Mouse (Mus musculus): ENCODE data around the gene Spib.

Spib gene

GRCm38 (mm10) chr7:44531946-44532732 is at the start of gene Spib:
Spib (minus strand) TSS chr7:44532071.
- DNase-seq (ENCODE audit: low spot score): no peak

DNA sequence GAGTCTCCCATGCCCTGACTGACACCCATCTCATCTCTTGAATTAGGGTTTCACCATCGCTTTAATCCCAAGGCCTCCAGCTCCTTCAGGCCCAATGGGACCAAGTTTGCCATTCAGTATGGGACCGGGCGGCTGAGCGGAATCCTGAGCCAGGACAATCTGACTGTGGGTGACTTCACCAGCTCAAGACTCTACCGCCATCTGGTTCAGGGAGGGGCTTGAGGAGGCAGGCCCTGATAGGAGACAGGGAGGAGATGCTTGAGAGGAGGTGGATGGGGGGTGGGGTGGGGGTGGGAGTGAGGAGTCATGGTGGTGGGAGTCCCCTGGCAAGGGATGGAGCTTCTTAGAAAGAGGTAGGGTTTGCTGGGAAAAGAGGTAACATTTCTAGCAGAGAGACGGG is 49.8 kb upstream of the Spib start:
- no peak for DNase-seq (ENCODE audit: low spot score)

GRCm38 (mm10) chr7:44576333-44576844 is 44.5 kb upstream of the Spib start:
- no peak for DNase-seq (ENCODE audit: low spot score)

GRCm38 (mm10) chr7:44572956-44573484 is 41.1 kb upstream of the Spib start:
- DNase-seq (ENCODE audit: low spot score): no peak

DNA sequence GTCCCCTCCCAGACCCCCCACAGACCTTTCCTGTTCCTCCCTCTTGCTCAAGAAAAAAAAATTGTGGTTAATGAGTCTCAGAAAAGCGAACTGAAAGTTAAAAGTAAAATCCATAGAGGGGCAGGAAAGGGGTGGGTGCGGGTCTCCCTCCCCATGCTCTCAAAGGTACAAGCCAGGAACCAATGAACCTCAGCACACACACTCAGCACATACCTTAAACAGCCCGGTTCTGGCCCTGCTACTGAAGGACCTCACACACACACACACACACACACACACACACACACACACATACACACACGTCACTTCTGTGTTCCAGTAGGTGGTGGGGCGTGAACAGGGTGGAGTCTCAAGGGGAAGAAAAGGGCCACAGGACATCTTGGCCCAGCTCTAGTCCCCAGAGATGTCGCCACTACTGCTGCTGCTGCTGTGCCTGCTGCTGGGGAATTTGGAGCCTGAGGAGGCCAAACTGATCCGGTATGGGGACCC is 40.4 kb upstream of the Spib start, which contains the start of gene Napsa:
Napsa (plus strand) TSS at position 168 of the 489 bp plus-strand sequence.
- no peak for DNase-seq (ENCODE audit: low spot score)

GRCm38 (mm10) chr7:44571811-44572210 is 39.9 kb upstream of the Spib start:
- no peak for DNase-seq (ENCODE audit: low spot score)

DNA sequence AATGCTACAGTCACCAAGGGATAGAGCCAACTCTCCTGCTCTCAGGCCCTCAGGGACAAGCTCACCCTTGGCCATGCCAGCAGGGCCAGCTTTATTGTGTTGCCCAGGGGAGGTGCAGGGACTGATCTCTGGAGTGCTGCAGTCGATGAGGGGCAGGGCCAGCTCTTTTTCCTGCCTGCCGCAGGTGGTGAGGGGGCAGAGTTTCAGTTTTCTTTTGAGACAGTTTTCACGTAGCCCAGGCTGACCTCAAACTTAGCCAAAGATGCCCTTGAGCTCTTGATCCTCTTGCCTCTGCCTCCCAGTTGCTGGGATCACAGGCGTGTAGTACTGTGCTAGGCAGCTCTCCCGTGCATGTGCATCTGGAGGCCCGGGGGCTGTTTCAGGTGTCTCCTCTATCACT is 39.1 kb upstream of the Spib start:
- no peak for DNase-seq (ENCODE audit: low spot score)

DNA sequence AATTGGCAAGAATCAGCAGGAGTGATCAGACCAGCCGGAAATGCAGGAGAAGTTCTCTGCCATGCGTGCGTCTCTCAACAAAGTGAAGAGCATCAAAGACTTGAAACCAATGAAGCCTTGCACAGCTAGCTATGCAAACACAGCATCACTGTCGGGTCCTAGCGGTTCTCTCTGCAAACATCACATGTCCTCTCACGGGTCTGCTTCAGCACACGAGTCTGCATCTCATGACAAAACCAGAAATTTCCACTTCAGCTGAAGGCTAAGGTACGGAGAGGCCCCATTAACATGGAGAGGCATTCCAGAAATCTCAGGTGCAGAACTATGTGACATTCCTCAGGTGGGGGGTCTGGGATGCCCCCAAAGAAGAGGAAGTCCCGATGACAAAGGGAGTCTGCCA is 36.9 kb upstream of the Spib start:
- DNase-seq (ENCODE audit: low spot score): no peak

GRCm38 (mm10) chr7:44565414-44565813 is 33.5 kb upstream of the Spib start:
- no peak for DNase-seq (ENCODE audit: low spot score)

DNA sequence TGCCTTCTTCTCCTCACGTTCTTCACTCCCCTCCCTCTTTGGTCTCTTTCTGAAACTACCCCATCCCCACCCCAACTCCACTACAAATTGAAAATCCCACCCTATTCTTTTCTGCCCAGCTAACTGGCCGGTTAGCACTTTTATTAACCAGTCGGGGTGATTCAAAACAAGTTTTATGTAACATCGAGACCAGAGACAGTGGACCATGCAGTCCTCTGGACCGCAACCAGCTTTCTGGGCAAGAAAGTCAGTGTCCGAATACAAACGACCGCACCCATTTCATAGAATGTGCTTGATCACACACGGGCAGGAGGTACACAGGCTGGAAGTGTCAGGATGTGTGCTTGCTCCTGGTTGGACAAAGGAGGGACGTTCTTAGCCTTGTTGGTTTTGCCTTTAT is 32.6 kb upstream of the Spib start:
- DNase-seq (ENCODE audit: low spot score): no peak

DNA sequence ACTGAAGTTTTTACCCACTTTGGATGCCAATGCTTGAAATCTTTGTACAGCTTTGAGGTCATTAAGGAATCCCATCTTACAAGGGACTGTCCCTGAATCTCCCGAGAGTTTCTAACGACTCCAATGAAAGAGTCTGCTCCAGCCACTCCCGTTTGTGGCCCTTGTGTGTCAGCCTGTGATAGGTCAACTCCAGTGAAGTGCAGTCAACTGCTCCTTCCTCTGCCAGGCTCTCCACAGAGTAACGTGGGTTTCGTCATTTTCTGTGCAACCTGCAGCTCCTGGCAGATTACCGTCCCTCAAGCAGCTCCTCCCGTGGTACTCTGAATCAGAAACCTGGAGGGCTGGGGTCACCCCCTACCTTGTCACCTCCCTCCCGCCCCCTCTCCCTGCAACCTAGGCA is 31.4 kb upstream of the Spib start:
- no peak for DNase-seq (ENCODE audit: low spot score)

GRCm38 (mm10) chr7:44560435-44561400 is 28.8 kb upstream of the Spib start:
- peak; percentile 75 for DNase-seq (ENCODE audit: low spot score)

- DNase-seq (ENCODE audit: low spot score): no peak
Measured at GRCm38 (mm10) chr7:44557629-44558028, 25.8 kb upstream of the Spib start.

- DNase-seq (ENCODE audit: low spot score): peak; percentile 92
Measured at GRCm38 (mm10) chr7:44553826-44554225, 22.0 kb upstream of the Spib start, which contains the start of gene Nr1h2. Nr1h2 (minus strand) TSS chr7:44553951.

DNA sequence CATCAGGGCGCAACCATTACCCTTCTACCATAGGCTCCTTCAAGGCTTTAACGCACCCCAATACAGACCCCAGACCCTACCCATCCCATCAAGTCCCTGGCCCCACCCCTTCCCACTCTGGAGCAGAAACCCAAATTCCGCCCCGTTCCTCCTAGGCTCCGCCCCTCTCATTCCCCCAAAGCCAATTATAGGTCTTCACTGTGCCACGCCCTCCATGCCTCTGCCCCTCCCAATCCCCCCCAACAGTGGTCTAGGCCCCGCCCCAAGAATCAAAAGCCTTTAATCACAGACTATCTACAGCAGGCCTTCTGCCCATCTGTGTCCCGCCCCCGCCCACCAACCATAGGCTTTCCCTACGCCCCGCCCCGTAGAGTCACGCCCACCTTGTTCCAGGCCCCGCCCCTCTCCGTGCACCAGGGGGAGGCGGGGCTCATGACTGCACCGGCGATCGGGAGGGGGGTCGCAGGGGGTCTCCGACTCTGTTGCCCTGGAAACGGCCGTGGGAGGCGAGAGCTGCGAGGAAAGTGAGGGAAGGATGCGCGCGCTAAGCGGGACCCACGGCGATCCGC is 21.4 kb upstream of the Spib start:
- DNase-seq (ENCODE audit: low spot score): peak; percentile 84

GRCm38 (mm10) chr7:44552141-44552908 is 20.5 kb upstream of the Spib start:
- no peak for DNase-seq (ENCODE audit: low spot score)

DNA sequence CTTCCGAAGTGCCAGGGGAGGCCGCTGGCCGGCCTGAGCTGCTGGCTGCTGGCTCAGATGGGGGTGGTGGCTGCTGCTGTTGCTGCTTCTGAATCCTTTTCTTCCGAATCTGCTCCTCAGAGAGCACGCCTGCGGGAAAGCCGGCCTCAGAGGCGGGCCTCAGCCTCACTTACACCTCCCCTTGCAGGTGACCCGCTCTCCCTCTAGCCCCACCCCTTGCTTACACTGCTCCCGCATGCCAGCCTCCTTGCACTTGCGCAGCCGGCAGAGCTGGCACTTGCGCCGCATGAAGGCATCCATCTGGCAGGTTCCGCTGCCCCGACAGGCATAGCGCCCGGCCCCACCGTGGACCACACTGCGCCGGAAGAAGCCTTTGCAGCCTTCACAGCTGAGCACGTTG is 19.9 kb upstream of the Spib start:
- DNase-seq (ENCODE audit: low spot score): no peak

DNA sequence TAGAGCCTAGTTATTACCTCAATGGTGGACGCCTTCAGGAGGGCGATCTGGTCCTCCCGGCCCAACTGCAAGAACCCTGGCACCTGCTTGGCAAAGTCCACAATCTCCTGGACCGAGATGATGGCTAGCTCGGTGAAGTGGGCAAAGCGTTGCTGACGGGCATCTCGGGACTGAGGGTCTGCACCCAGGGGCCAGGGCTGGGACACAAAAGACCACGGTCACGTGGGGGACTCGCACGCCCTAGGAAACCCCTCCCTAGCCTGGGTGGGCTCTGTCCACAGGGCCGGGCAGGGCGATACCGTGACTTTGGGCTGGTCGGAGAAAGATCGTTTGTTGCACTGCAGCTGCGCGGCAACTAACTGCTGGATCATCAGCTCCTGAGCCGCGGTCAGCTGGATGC is 19.4 kb upstream of the Spib start:
- no peak for DNase-seq (ENCODE audit: low spot score)

GRCm38 (mm10) chr7:44550409-44550678 is 18.5 kb upstream of the Spib start:
- no peak for DNase-seq (ENCODE audit: low spot score)

GRCm38 (mm10) chr7:44549621-44550408 is 17.9 kb upstream of the Spib start:
- DNase-seq (ENCODE audit: low spot score): no peak

All from c-Kit-positive CD71-positive TER-119-positive erythroid progenitor cells, embryonic 14.5 days (primary cell).